Mouse (Mus musculus): ENCODE results near the gene Lsm2. TPM values are rescaled to one million over a fixed set of nuclear protein-coding genes. Genes with fewer than 3 reads are reported as not detected.

Gene Lsm2
- polyA plus RNA-seq, 1 experiment from 2014 or later = 265 TPM

- Histone ChIP-seq H3K4me1 (ENCODE audit: insufficient read depth) (no peaks in the 10 kb centered on the region), H3K27me3 (ENCODE audit: insufficient read depth, low read length) (no peaks in the 10 kb centered on the region), H3K9ac (no peak overlapping the region), H3K4me2 (no peak overlapping the region), H3K36me3 (ENCODE audit: insufficient read depth) (no peaks in the 10 kb centered on the region), H3K9me3 (ENCODE audit: low read depth, low read length) (no peaks in the 10 kb centered on the region), H3K27ac (ENCODE audit: low read depth) (no peak overlapping the region), H3K4me3 (ENCODE audit: low read depth, low read length) (no peak overlapping the region)
- DNase-seq = no peak
- 67% methylated on average over 6 of the region's 6 CpGs for WGBS
- ATAC-seq (ENCODE audit: insufficient read depth) = no peak
- no peak for TF ChIP-seq CTCF (IDR thresholded peaks at IDR 0.05; ENCODE audit: low read depth)
Measured at GRCm38 (mm10) chr17:35034896-35035295, 53.2 kb downstream of the Lsm2 start.

Other genes with a start within 250 kb of the Lsm2 start
- not detected in 2 replicates for gene C4b, start 238.0 kb upstream of the Lsm2 start, polyA plus RNA-seq (2014; fragmentation: Nextera tagmentation; extraction: Ambion mirVana)
- gene Cyp21a1, start 177.3 kb upstream of the Lsm2 start, polyA plus RNA-seq (2014; fragmentation: Nextera tagmentation; extraction: Ambion mirVana) = not detected in 2 replicates
- gene Stk19, start 144.9 kb upstream of the Lsm2 start, polyA plus RNA-seq (2014; fragmentation: Nextera tagmentation; extraction: Ambion mirVana) = 22.2 and 25.0 TPM in 2 replicates
- 56.0 and 71.5 TPM in 2 replicates for gene Dxo, start 144.8 kb upstream of the Lsm2 start, polyA plus RNA-seq (2014; fragmentation: Nextera tagmentation; extraction: Ambion mirVana)
- gene Skiv2l, start 131.7 kb upstream of the Lsm2 start, polyA plus RNA-seq (2014; fragmentation: Nextera tagmentation; extraction: Ambion mirVana) = 44.6 and 50.3 TPM in 2 replicates
- gene Nelfe, start 131.5 kb upstream of the Lsm2 start, polyA plus RNA-seq (2014; fragmentation: Nextera tagmentation; extraction: Ambion mirVana) = 110 and 115 TPM in 2 replicates
- gene Cfb, start 119.3 kb upstream of the Lsm2 start, polyA plus RNA-seq (2014; fragmentation: Nextera tagmentation; extraction: Ambion mirVana) = 1.8 and 2.5 TPM in 2 replicates
- 0.81 and 1.2 TPM in 2 replicates for gene Zbtb12, start 102.4 kb upstream of the Lsm2 start, polyA plus RNA-seq (2014; fragmentation: Nextera tagmentation; extraction: Ambion mirVana)
- gene Gm20547, start 99.8 kb upstream of the Lsm2 start, polyA plus RNA-seq (2014; fragmentation: Nextera tagmentation; extraction: Ambion mirVana) = not detected in 2 replicates
- 1.3 and 1.4 TPM in 2 replicates for gene C2, start 83.6 kb upstream of the Lsm2 start, polyA plus RNA-seq (2014; fragmentation: Nextera tagmentation; extraction: Ambion mirVana)
- gene Ehmt2, start 83.4 kb upstream of the Lsm2 start, polyA plus RNA-seq (2014; fragmentation: Nextera tagmentation; extraction: Ambion mirVana) = 64.1 and 71.0 TPM in 2 replicates
- gene Slc44a4, start 67.4 kb upstream of the Lsm2 start, polyA plus RNA-seq (2014; fragmentation: Nextera tagmentation; extraction: Ambion mirVana) = 0.42 and 0.55 TPM in 2 replicates
- 10.6 and 11.6 TPM in 2 replicates for gene Neu1, start 50.6 kb upstream of the Lsm2 start, polyA plus RNA-seq (2014; fragmentation: Nextera tagmentation; extraction: Ambion mirVana)
- 0.16 and 0.35 TPM in 2 replicates for gene Hspa1b, start 22.6 kb upstream of the Lsm2 start, polyA plus RNA-seq (2014; fragmentation: Nextera tagmentation; extraction: Ambion mirVana)
- gene Gm20481, start 11.9 kb upstream of the Lsm2 start, polyA plus RNA-seq (2014; fragmentation: Nextera tagmentation; extraction: Ambion mirVana) = 1.3 TPM in 1 of 2 replicates, not detected in the other
- gene Hspa1a, start 9.7 kb upstream of the Lsm2 start, polyA plus RNA-seq (2014; fragmentation: Nextera tagmentation; extraction: Ambion mirVana) = 2.0 and 2.1 TPM in 2 replicates
- gene Hspa1l, start 9.2 kb upstream of the Lsm2 start, polyA plus RNA-seq (2014; fragmentation: Nextera tagmentation; extraction: Ambion mirVana) = 0.83 and 1.1 TPM in 2 replicates
- gene Vars, start 19.1 kb downstream of the Lsm2 start, polyA plus RNA-seq (2014; fragmentation: Nextera tagmentation; extraction: Ambion mirVana) = 135 and 161 TPM in 2 replicates
- gene Vwa7, start 34.7 kb downstream of the Lsm2 start, polyA plus RNA-seq (2014; fragmentation: Nextera tagmentation; extraction: Ambion mirVana) = 0.11 and 0.47 TPM in 2 replicates
- 16.1 and 17.2 TPM in 2 replicates for gene Sapcd1, start 46.2 kb downstream of the Lsm2 start, polyA plus RNA-seq (2014; fragmentation: Nextera tagmentation; extraction: Ambion mirVana)
- 4.2 and 4.6 TPM in 2 replicates for gene Msh5, start 64.9 kb downstream of the Lsm2 start, polyA plus RNA-seq (2014; fragmentation: Nextera tagmentation; extraction: Ambion mirVana)
- gene Clic1, start 68.1 kb downstream of the Lsm2 start, polyA plus RNA-seq (2014; fragmentation: Nextera tagmentation; extraction: Ambion mirVana) = 67.1 and 73.6 TPM in 2 replicates
- gene Ddah2, start 77.2 kb downstream of the Lsm2 start, polyA plus RNA-seq (2014; fragmentation: Nextera tagmentation; extraction: Ambion mirVana) = 319 and 338 TPM in 2 replicates
- 0.38 TPM in 1 of 2 replicates, not detected in the other for gene Ly6g6c, start 83.5 kb downstream of the Lsm2 start, polyA plus RNA-seq (2014; fragmentation: Nextera tagmentation; extraction: Ambion mirVana)
- 0.95 and 1.4 TPM in 2 replicates for gene Mpig6b, start 84.3 kb downstream of the Lsm2 start, polyA plus RNA-seq (2014; fragmentation: Nextera tagmentation; extraction: Ambion mirVana)
- gene Ly6g6e, start 95.0 kb downstream of the Lsm2 start, polyA plus RNA-seq (2014; fragmentation: Nextera tagmentation; extraction: Ambion mirVana) = 0.39 and 0.43 TPM in 2 replicates
- 2.7 and 4.0 TPM in 2 replicates for gene Ly6g6d, start 96.2 kb downstream of the Lsm2 start, polyA plus RNA-seq (2014; fragmentation: Nextera tagmentation; extraction: Ambion mirVana)
- 0.49 and 0.96 TPM in 2 replicates for gene Ly6g6f, start 103.7 kb downstream of the Lsm2 start, polyA plus RNA-seq (2014; fragmentation: Nextera tagmentation; extraction: Ambion mirVana)
- gene Abhd16a, start 107.4 kb downstream of the Lsm2 start, polyA plus RNA-seq (2014; fragmentation: Nextera tagmentation; extraction: Ambion mirVana) = 79.7 and 80.9 TPM in 2 replicates
- not detected in 2 replicates for gene Ly6g5c, start 126.4 kb downstream of the Lsm2 start, polyA plus RNA-seq (2014; fragmentation: Nextera tagmentation; extraction: Ambion mirVana)
- gene Ly6g5b, start 133.6 kb downstream of the Lsm2 start, polyA plus RNA-seq (2014; fragmentation: Nextera tagmentation; extraction: Ambion mirVana) = 1.1 TPM in 2 replicates
- 18.3 and 19.0 TPM in 2 replicates for gene Gpank1, start 139.6 kb downstream of the Lsm2 start, polyA plus RNA-seq (2014; fragmentation: Nextera tagmentation; extraction: Ambion mirVana)
- 288 and 291 TPM in 2 replicates for gene Csnk2b, start 140.2 kb downstream of the Lsm2 start, polyA plus RNA-seq (2014; fragmentation: Nextera tagmentation; extraction: Ambion mirVana)
- gene D17H6S53E, start 144.5 kb downstream of the Lsm2 start, polyA plus RNA-seq (2014; fragmentation: Nextera tagmentation; extraction: Ambion mirVana) = 6.8 and 7.6 TPM in 2 replicates
- gene Apom, start 150.2 kb downstream of the Lsm2 start, polyA plus RNA-seq (2014; fragmentation: Nextera tagmentation; extraction: Ambion mirVana) = 0.31 and 0.67 TPM in 2 replicates
- gene Bag6, start 153.3 kb downstream of the Lsm2 start, polyA plus RNA-seq (2014; fragmentation: Nextera tagmentation; extraction: Ambion mirVana) = 65.9 and 69.1 TPM in 2 replicates
- gene Prrc2a, start 183.0 kb downstream of the Lsm2 start, polyA plus RNA-seq (2014; fragmentation: Nextera tagmentation; extraction: Ambion mirVana) = 210 and 238 TPM in 2 replicates
- gene Aif1, start 194.2 kb downstream of the Lsm2 start, polyA plus RNA-seq (2014; fragmentation: Nextera tagmentation; extraction: Ambion mirVana) = 6.0 and 11.9 TPM in 2 replicates
- gene Lst1, start 206.6 kb downstream of the Lsm2 start, polyA plus RNA-seq (2014; fragmentation: Nextera tagmentation; extraction: Ambion mirVana) = 11.6 and 14.1 TPM in 2 replicates
- gene Ltb, start 212.6 kb downstream of the Lsm2 start, polyA plus RNA-seq (2014; fragmentation: Nextera tagmentation; extraction: Ambion mirVana) = 0.43 TPM in 1 of 2 replicates, not detected in the other
- gene Tnf, start 220.1 kb downstream of the Lsm2 start, polyA plus RNA-seq (2014; fragmentation: Nextera tagmentation; extraction: Ambion mirVana) = 0.12 and 0.21 TPM in 2 replicates
- gene Lta, start 223.5 kb downstream of the Lsm2 start, polyA plus RNA-seq (2014; fragmentation: Nextera tagmentation; extraction: Ambion mirVana) = 0.26 TPM in 1 of 2 replicates, not detected in the other
- gene Gm16181, start 239.0 kb downstream of the Lsm2 start, polyA plus RNA-seq (2014; fragmentation: Nextera tagmentation; extraction: Ambion mirVana) = 0.37 and 0.70 TPM in 2 replicates

All from lung, embryonic 14.5 days (tissue).